Mouse (Mus musculus) cerebellum, adult 2 months (tissue): ENCODE measurements around the gene Pcyox1.

Experiments used
- CTCF ChIP-seq: fragments of 200-500 bp; IDR thresholded peaks from 2 replicates; pipeline ENCODE4 v1.5.1; 2011; ENCODE audit warnings: low read depth, mild to moderate bottlenecking, control low read depth, low read length, moderate library complexity, borderline replicate concordance; ENCODE audit not compliant: insufficient read depth
- POLR2A ChIP-seq: fragments of 200-500 bp; IDR thresholded peaks from 2 replicates; pipeline ENCODE4 v1.6.1; 2011; ENCODE audit warnings: low read length, control low read depth, borderline replicate concordance; ENCODE audit not compliant: insufficient read depth

DNA sequence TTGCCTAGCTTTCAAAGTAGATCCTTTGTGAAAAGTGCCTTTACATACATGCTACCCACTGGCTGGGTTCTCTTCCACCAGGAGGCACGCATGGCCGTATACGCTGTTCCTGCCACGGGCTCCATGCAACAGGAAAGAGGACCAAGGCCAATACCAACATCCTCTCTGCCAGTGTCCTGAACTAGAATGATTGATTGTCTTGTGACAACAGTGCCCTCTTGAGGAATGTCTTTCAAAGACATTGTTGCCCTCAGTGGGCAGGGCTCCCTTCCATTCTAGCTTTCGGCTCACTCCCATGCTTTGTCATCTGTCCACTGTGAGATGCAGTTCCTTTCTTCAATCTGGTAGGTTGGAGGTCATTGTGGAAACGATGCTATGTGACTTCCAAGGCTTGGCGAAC, 47.7 kb downstream of the Pcyox1 start:
- TF ChIP-seq POLR2A: no peak
- peak; percentile 62; the same call in 1 of the 2 replicates for TF ChIP-seq CTCF
